Mouse (Mus musculus) forebrain, embryonic 11.5 days (tissue): ENCODE results near the gene Frg2f1. TPM values are rescaled to one million over a fixed set of nuclear protein-coding genes. Genes with fewer than 3 reads are reported as not detected.

Experiments used
- ATAC-seq: fragments of 200-750 bp; cut with Nextera tagmentation; replicated peaks from 2 replicates; pipeline ENCODE4 v1.8.0; 2017; ENCODE audit warnings: moderate TSS enrichment; ENCODE audit not compliant: low FRiP score
- DNase-seq: peaks from one replicate; pipeline ENCODE4 v3.0.0-alpha.2; 2017; ENCODE audit warnings: low spot score
- H3K27ac ChIP-seq: fragments of 300-500 bp; sonication (generic); 2 replicates; pipeline ENCODE4 v1.5.1; 2014; ENCODE audit warnings: low read depth, low read length
- H3K27me3 ChIP-seq: fragments of 300-500 bp; sonication (generic); 2 replicates; pipeline ENCODE4 v1.6.1; 2014; ENCODE audit warnings: mild to moderate bottlenecking, low read length, mixed read lengths; ENCODE audit not compliant: control insufficient read depth, insufficient read depth
- H3K36me3 ChIP-seq: fragments of 300-500 bp; sonication (generic); 2 replicates; pipeline ENCODE4 v1.6.1; 2014; ENCODE audit warnings: mild to moderate bottlenecking, low read length, moderate library complexity, mixed read lengths; ENCODE audit not compliant: control insufficient read depth, insufficient read depth
- H3K4me1 ChIP-seq: fragments of 300-500 bp; sonication (generic); replicated peaks from 2 replicates; pipeline ENCODE4 v1.6.1; 2014; ENCODE audit warnings: low read length, mixed read lengths; ENCODE audit not compliant: control insufficient read depth, insufficient read depth
- H3K4me2 ChIP-seq: fragments of 300-500 bp; sonication (generic); 2 replicates; pipeline ENCODE4 v1.6.1; 2014; ENCODE audit warnings: low read depth, mild to moderate bottlenecking, low read length, moderate library complexity, mixed read lengths; ENCODE audit not compliant: severe bottlenecking
- H3K4me3 ChIP-seq: fragments of 300-500 bp; sonication (generic); 2 replicates; pipeline ENCODE4 v1.5.1; 2014; ENCODE audit warnings: low read depth, low read length
- H3K9ac ChIP-seq: fragments of 300-500 bp; sonication (generic); 2 replicates; pipeline ENCODE4 v1.6.1; 2014; ENCODE audit warnings: low read length
- H3K9me3 ChIP-seq: fragments of 300-500 bp; sonication (generic); 2 replicates; pipeline ENCODE4 v1.6.1; 2016; ENCODE audit warnings: low read length, mixed read lengths; ENCODE audit not compliant: control insufficient read depth
- WGBS: fragments of 180-500 bp; shearing (Covaris S2); extraction: QIAGEN DNeasy Blood & Tissue Kit; methylation state at CpG from one replicate; pipeline ENCODE4 v1.1.7; 2014; 5-methylcytosine and 5-hydroxymethylcytosine counted together
- polyA plus RNA-seq: library from polyadenylated mRNA; unstranded; fragments of >200 nt; fragmentation: Nextera tagmentation; extraction: Ambion mirVana; gene quantifications from 2 replicates; pipeline ENCODE4 v1.2.1, GENCODE M21; 2014

Frg2f1 gene
- 3.4 TPM in 2 replicates for polyA plus RNA-seq

- H3K27ac ChIP-seq, result peak within 1 kb of the TSS; percentile 96
- H3K27me3 ChIP-seq, result no peaks in the 10 kb centered on the region
- H3K9ac ChIP-seq, result peak within 1 kb of the TSS; percentile 94
- peak within 1 kb of the TSS; percentile 80 for H3K4me2 ChIP-seq
- peak within 1 kb of the TSS; percentile 93 for H3K4me3 ChIP-seq
- peak; percentile 98 for DNase-seq
- no peaks in the 10 kb centered on the region for H3K9me3 ChIP-seq
- no peaks in the 10 kb centered on the region for H3K36me3 ChIP-seq
- whole genome bisulfite sequencing, result 1% methylated on average over 72 of the region's 85 CpGs
- peaks cover 4% of the 10 kb centered on the region; the same call in 1 of the 2 replicates for H3K4me1 ChIP-seq
- peak; percentile 95 for ATAC-seq
Measured at GRCm38 (mm10) chr4:119539031-119539824, at the start of gene Frg2f1. TSS of gene Frg2f1 (minus strand) at chr4:119539529.

DNA sequence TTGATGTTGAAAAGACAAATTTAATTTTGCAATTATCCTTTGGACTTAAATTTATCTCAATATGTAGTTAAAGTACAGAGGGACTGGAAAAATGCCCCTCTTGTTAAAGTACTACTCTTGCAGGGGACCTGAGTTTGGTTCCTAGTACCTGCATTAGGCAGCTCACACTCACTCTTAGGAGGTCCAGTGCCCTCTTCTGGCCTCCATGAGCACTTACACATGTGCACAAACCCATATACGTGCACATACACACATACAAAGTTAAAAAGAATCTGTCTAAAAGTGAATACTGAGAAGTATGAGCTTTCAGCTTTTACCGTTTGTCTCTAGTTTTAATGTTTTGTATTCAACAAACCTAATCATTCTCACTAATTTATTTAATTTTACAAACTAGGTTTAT lies 48.7 kb upstream of the Frg2f1 start:
- Histone ChIP-seq H3K9me3 (no peaks in the 10 kb centered on the region), H3K4me3 (no peak overlapping the region), H3K27ac (no peak overlapping the region), H3K4me2 (no peak overlapping the region), H3K27me3 (no peaks in the 10 kb centered on the region), H3K36me3 (no peaks in the 10 kb centered on the region; the same call in 1 of the 2 replicates), H3K9ac (no peak overlapping the region), H3K4me1 (no peaks in the 10 kb centered on the region)
- no peak for ATAC-seq
- no peak for DNase-seq
- WGBS, result 95% methylated on average over 2 of the region's 2 CpGs

- Histone ChIP-seq H3K4me1 (no peaks in the 10 kb centered on the region), H3K36me3 (no peaks in the 10 kb centered on the region), H3K9ac (no peak overlapping the region), H3K9me3 (no peaks in the 10 kb centered on the region), H3K27ac (no peak overlapping the region), H3K4me2 (no peak overlapping the region), H3K4me3 (no peak overlapping the region), H3K27me3 (no peaks in the 10 kb centered on the region)
- WGBS, result 97% methylated on average over 3 of the region's 3 CpGs
- no peak for DNase-seq
- no peak for ATAC-seq
Measured at GRCm38 (mm10) chr4:119575459-119575858, 36.1 kb upstream of the Frg2f1 start.

DNA sequence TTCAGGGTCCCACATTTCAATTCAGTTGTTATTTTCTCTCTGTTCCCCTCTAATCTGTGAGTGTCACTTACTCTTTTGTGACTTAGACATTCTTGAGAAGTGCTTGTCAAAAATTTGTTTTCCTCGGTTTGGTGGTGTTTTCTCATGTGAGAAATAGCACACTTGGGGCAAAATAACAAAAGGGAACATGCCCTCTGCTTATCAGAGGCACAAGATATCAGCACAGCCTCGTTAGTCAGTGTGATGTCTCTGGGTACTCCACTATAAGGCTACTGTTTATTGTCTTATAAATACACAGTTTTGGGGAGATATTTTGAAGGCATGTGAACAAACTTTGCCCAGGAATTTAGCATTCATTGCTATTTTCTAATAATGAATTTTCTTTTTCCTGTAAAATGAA lies 35.2 kb upstream of the Frg2f1 start:
- H3K4me3 ChIP-seq, result no peak overlapping the region
- no peaks in the 10 kb centered on the region for H3K27me3 ChIP-seq
- H3K4me2 ChIP-seq, result no peak overlapping the region
- 72% methylated on average over 2 of the region's 2 CpGs for WGBS
- DNase-seq, result no peak
- no peak overlapping the region for H3K27ac ChIP-seq
- ATAC-seq, result no peak
- H3K9me3 ChIP-seq, result no peaks in the 10 kb centered on the region
- H3K4me1 ChIP-seq, result no peaks in the 10 kb centered on the region
- no peaks in the 10 kb centered on the region for H3K36me3 ChIP-seq
- no peak overlapping the region for H3K9ac ChIP-seq

DNA sequence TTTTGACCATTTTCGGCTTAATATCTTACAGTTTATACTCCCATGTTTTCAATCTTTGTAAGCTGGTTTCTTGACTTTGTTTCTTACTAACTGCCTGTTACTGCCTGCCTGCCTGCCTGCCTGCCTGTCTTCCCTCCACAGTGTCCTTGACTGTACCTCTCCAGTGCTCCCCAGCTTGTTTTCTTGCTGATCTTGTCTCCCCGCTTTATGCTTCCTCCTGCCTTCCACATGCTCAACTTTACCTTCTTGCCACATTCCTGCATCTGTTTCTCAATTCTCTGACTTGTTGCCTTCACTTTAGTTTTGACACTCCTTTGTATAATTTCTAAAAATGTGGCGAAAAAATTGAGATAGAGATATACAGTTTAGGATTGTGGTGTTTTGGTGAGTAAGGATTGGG lies 33.4 kb upstream of the Frg2f1 start:
- Histone ChIP-seq H3K9ac (no peak overlapping the region), H3K36me3 (no peaks in the 10 kb centered on the region), H3K27me3 (no peaks in the 10 kb centered on the region), H3K4me1 (no peaks in the 10 kb centered on the region), H3K9me3 (no peaks in the 10 kb centered on the region), H3K4me2 (no peak overlapping the region), H3K4me3 (no peak overlapping the region), H3K27ac (no peak overlapping the region)
- no peak for DNase-seq
- 85% methylated on average over 3 of the region's 3 CpGs for WGBS
- ATAC-seq, result no peak

- DNase-seq, result no peak
- no peak overlapping the region for H3K4me3 ChIP-seq
- no peak overlapping the region for H3K27ac ChIP-seq
- no peaks in the 10 kb centered on the region for H3K27me3 ChIP-seq
- ATAC-seq, result no peak
- no peaks in the 10 kb centered on the region for H3K36me3 ChIP-seq
- 89% methylated on average over 4 of the region's 4 CpGs for WGBS
- H3K4me2 ChIP-seq, result no peak overlapping the region
- no peaks in the 10 kb centered on the region for H3K4me1 ChIP-seq
- H3K9ac ChIP-seq, result no peak overlapping the region
- no peaks in the 10 kb centered on the region for H3K9me3 ChIP-seq
Measured at GRCm38 (mm10) chr4:119566322-119566835, 27.1 kb upstream of the Frg2f1 start.

DNA sequence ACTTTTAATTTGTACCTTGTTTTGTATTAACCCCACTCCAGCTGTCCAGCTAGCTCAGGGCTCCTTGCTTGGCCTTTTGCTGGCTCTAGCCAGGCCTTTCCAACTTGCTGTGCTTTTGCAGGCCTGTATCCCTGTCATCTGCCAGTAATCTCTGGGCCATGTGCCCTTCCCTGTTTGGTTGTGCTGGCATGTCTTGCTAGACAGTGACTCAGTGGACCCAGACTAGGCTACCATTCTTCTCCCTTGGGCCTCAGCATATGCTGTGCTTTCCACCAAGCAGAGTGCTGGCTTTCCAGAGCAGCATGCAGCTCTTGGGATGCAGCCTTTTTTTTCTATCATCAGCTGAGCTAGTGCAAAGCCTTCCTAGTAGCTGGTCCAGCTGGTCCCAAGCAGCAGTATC lies 23.8 kb upstream of the Frg2f1 start:
- Histone ChIP-seq H3K27ac (no peak overlapping the region), H3K9ac (no peak overlapping the region), H3K36me3 (no peaks in the 10 kb centered on the region), H3K4me2 (no peak overlapping the region), H3K27me3 (no peaks in the 10 kb centered on the region), H3K9me3 (no peaks in the 10 kb centered on the region), H3K4me1 (no peaks in the 10 kb centered on the region), H3K4me3 (no peak overlapping the region)
- ATAC-seq (no peak), DNase-seq (no peak)

GRCm38 (mm10) chr4:119555466-119555865 lies 16.1 kb upstream of the Frg2f1 start:
- no peaks in the 10 kb centered on the region for H3K9me3 ChIP-seq
- H3K4me2 ChIP-seq, result no peak overlapping the region
- H3K4me1 ChIP-seq, result no peaks in the 10 kb centered on the region
- no peak overlapping the region for H3K27ac ChIP-seq
- ATAC-seq (no peak), DNase-seq (no peak)
- no peak overlapping the region for H3K4me3 ChIP-seq
- H3K36me3 ChIP-seq, result no peaks in the 10 kb centered on the region
- H3K9ac ChIP-seq, result no peak overlapping the region
- 47% methylated on average over 2 of the region's 2 CpGs for WGBS
- no peaks in the 10 kb centered on the region for H3K27me3 ChIP-seq

- DNase-seq (no peak), ATAC-seq (no peak)
- Histone ChIP-seq H3K9ac (no peak overlapping the region), H3K4me1 (no peaks in the 10 kb centered on the region), H3K4me2 (no peak overlapping the region), H3K36me3 (no peaks in the 10 kb centered on the region), H3K27me3 (no peaks in the 10 kb centered on the region), H3K4me3 (no peak overlapping the region), H3K27ac (no peak overlapping the region), H3K9me3 (no peaks in the 10 kb centered on the region)
- 96% methylated on average over 1 of the region's 1 CpGs for WGBS
Measured at GRCm38 (mm10) chr4:119550864-119551263, 11.5 kb upstream of the Frg2f1 start.
